Mouse (Mus musculus): Measurements from ENCODE around the gene Chmp6. TPM values are rescaled to one million over a fixed set of nuclear protein-coding genes. Genes with fewer than 3 reads are reported as not detected.

Gene Chmp6
- polyA plus RNA-seq, 1 experiment: 50.2 TPM

- no peak overlapping the region for H3K4me3 ChIP-seq (replicated peaks; ENCODE audit: extremely low read depth, low read depth, low read length)
- H3K4me1 ChIP-seq (ENCODE audit: control insufficient read depth, insufficient read depth, low read length): peaks cover 29% of the 10 kb centered on the region
- no peak for DNase-seq
- WGBS: 69% methylated on average over 4 of the region's 4 CpGs
- TF ChIP-seq POLR2A (IDR thresholded peaks at IDR 0.05; ENCODE audit: borderline replicate concordance, extremely low read depth, low read depth, low read length) (no peak), CTCF (IDR thresholded peaks at IDR 0.05; ENCODE audit: insufficient read depth, low read length) (no peak)
Observed at GRCm38 (mm10) chr11:119939711-119940106, 26.5 kb downstream of the Chmp6 start.

- no peak overlapping the region for H3K4me3 ChIP-seq (replicated peaks; ENCODE audit: extremely low read depth, low read depth, low read length)
- peaks cover 29% of the 10 kb centered on the region for H3K4me1 ChIP-seq (ENCODE audit: control insufficient read depth, insufficient read depth, low read length)
- 85% methylated on average over 11 of the region's 11 CpGs for WGBS
- DNase-seq: no peak
- no peak for TF ChIP-seq POLR2A (IDR thresholded peaks at IDR 0.05; ENCODE audit: borderline replicate concordance, extremely low read depth, low read depth, low read length)
- no peak for TF ChIP-seq CTCF (IDR thresholded peaks at IDR 0.05; ENCODE audit: insufficient read depth, low read length)
Observed at GRCm38 (mm10) chr11:119940142-119940541, 26.9 kb downstream of the Chmp6 start.

- TF ChIP-seq POLR2A (IDR thresholded peaks at IDR 0.05; ENCODE audit: borderline replicate concordance, extremely low read depth, low read depth, low read length) (no peak), CTCF (IDR thresholded peaks at IDR 0.05; ENCODE audit: insufficient read depth, low read length) (no peak)
- Histone ChIP-seq H3K4me3 (replicated peaks; ENCODE audit: extremely low read depth, low read depth, low read length) (no peak overlapping the region), H3K4me1 (ENCODE audit: control insufficient read depth, insufficient read depth, low read length) (peaks cover 27% of the 10 kb centered on the region)
- DNase-seq: no peak
- 8% methylated on average over 8 of the region's 8 CpGs for WGBS
Observed at GRCm38 (mm10) chr11:119941794-119942193, 28.6 kb downstream of the Chmp6 start.

DNA sequence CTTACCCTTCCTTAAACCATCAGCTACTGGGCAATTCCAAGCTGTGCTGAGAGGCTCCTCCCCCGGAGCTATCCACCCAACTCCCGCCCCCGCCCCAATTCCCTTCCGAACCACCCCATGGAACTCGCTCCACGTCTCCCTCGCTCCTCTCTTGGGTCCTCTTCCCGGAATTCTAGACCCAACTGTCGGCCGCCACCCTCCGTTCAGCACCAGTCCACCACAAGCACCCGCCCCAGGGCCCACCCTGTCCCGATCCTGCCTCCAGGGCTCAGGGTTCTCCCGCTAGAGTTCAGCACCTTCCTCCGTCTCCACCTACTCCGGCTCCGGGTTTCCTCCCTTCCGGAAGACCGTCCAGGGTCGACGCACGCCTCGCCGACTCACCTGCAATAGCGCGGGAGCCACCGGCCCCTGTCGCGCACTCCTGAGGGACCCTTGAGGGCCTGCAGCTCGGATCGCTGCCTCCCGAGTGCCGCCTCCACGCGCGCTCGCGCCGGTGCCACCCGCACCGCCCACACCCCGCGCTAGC is 29.0 kb downstream of the Chmp6 start:
- WGBS: 1% methylated on average over 43 of the region's 43 CpGs
- TF ChIP-seq CTCF (IDR thresholded peaks at IDR 0.05; ENCODE audit: insufficient read depth, low read length): no peak
- TF ChIP-seq POLR2A (IDR thresholded peaks at IDR 0.05; ENCODE audit: borderline replicate concordance, extremely low read depth, low read depth, low read length): peak; percentile 46; the same call in 1 of the 2 replicates
- peaks cover 26% of the 10 kb centered on the region for H3K4me1 ChIP-seq (ENCODE audit: control insufficient read depth, insufficient read depth, low read length)
- DNase-seq: no peak
- peak overlapping the region; percentile 76 for H3K4me3 ChIP-seq (replicated peaks; ENCODE audit: extremely low read depth, low read depth, low read length)

DNA sequence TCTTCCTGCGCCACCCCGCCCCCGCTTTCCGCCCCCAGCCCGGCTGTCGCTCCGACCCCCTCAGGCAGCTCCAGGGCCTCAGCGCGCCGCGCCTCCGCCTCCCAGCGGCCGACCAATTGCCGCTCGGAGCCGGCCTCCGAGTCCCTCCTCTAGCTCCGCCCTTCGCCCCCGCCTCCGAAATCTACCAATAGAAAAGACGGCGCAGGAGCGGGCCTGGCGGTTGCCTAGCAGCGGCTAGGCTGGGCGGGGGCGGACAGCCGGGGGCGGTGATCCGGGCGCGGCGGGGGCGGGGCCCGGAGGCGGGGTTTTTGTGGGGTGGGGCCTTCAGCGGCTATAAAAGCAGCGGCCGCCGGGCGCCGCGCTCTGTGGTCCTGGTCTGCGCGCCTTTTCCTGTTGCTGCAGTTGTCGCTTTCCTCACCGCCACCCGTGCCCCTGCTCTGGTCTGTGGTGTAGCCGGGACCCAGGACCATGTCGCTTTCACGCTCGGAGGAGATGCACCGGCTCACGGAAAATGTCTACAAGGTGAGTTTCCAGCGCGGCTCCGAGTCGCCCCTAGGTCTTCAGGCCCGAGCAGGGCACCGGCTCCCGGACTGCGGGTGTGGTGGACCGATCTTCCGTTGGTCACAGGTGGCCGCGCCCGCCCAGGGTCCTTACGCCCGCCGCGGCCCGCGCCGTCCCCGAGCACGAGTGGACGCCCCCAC is 29.6 kb downstream of the Chmp6 start, which contains the start of gene Baiap2:
TSS of gene Baiap2 (plus strand) at position 37 of the 701 bp plus-strand sequence.
- Histone ChIP-seq H3K4me3 (replicated peaks; ENCODE audit: extremely low read depth, low read depth, low read length) (peak within 1 kb of the TSS; percentile 100), H3K4me1 (ENCODE audit: control insufficient read depth, insufficient read depth, low read length) (peaks cover 24% of the 10 kb centered on the region)
- DNase-seq: peak; percentile 97
- TF ChIP-seq CTCF (IDR thresholded peaks at IDR 0.05; ENCODE audit: insufficient read depth, low read length) (no peak), POLR2A (IDR thresholded peaks at IDR 0.05; ENCODE audit: borderline replicate concordance, extremely low read depth, low read depth, low read length) (peak; percentile 99)
- WGBS: under 1% methylated on average over 74 of the region's 79 CpGs

GRCm38 (mm10) chr11:119943428-119943988 is 30.3 kb downstream of the Chmp6 start:
- DNase-seq: peak; percentile 56
- peaks cover 24% of the 10 kb centered on the region for H3K4me1 ChIP-seq (ENCODE audit: control insufficient read depth, insufficient read depth, low read length)
- H3K4me3 ChIP-seq (replicated peaks; ENCODE audit: extremely low read depth, low read depth, low read length): peak overlapping the region; percentile 100
- 2% methylated on average over 32 of the region's 32 CpGs for WGBS
- no peak for TF ChIP-seq CTCF (IDR thresholded peaks at IDR 0.05; ENCODE audit: insufficient read depth, low read length)
- TF ChIP-seq POLR2A (IDR thresholded peaks at IDR 0.05; ENCODE audit: borderline replicate concordance, extremely low read depth, low read depth, low read length): no peak

DNA sequence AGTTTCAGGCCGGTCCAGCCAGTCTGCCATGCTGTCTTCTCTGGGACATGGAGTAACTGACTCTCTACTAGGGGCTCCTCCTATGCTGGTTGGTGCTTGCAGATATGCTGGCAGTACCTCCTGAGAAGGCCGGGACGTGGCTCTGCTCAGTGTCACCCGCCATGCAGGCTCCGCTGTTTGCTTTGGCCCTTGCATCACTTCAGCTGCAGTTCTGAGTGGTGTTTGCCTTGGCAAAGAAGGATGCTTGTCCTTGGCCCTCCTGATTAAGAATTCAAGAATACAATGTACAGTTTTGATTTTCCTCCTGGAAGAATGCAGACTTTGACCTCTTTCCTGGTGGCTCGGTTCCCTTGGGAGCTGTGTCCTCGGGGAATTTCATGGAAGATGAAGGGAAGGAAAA is 32.1 kb downstream of the Chmp6 start:
- Histone ChIP-seq H3K4me3 (replicated peaks; ENCODE audit: extremely low read depth, low read depth, low read length) (peak overlapping the region; percentile 47), H3K4me1 (ENCODE audit: control insufficient read depth, insufficient read depth, low read length) (peaks cover 28% of the 10 kb centered on the region)
- 40% methylated on average over 7 of the region's 7 CpGs for WGBS
- TF ChIP-seq POLR2A (IDR thresholded peaks at IDR 0.05; ENCODE audit: borderline replicate concordance, extremely low read depth, low read depth, low read length): no peak; the same call in 1 of the 2 replicates
- TF ChIP-seq CTCF (IDR thresholded peaks at IDR 0.05; ENCODE audit: insufficient read depth, low read length): no peak
- peak; percentile 61 for DNase-seq

DNA sequence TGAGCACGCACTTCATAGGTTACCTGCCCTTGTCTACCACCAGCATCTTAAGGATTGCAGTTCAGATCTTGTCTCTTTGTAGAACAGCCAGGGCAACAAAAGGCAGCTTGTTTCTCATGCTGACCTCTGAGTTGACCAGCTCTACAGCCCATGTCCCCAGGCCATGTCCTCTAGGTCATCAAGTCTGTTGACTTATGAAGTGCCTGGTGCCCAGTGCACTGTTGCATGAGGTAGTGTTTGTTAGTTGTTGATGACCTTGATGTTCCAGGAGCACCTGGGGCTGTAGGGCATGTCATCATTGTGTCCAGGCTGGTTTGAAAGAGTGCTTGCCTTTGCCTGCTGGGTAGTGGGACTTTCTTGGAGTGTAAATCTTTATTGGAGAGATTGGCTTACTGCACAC is 34.2 kb downstream of the Chmp6 start:
- no peak for DNase-seq
- Histone ChIP-seq H3K4me3 (replicated peaks; ENCODE audit: extremely low read depth, low read depth, low read length) (no peak overlapping the region), H3K4me1 (ENCODE audit: control insufficient read depth, insufficient read depth, low read length) (peaks cover 30% of the 10 kb centered on the region)
- 85% methylated on average over 1 of the region's 1 CpGs for WGBS
- TF ChIP-seq POLR2A (IDR thresholded peaks at IDR 0.05; ENCODE audit: borderline replicate concordance, extremely low read depth, low read depth, low read length): no peak
- TF ChIP-seq CTCF (IDR thresholded peaks at IDR 0.05; ENCODE audit: insufficient read depth, low read length): no peak

GRCm38 (mm10) chr11:119947897-119948296 is 34.7 kb downstream of the Chmp6 start:
- 46% methylated on average over 2 of the region's 2 CpGs for WGBS
- H3K4me3 ChIP-seq (replicated peaks; ENCODE audit: extremely low read depth, low read depth, low read length): no peak overlapping the region
- no peak for DNase-seq
- peaks cover 34% of the 10 kb centered on the region for H3K4me1 ChIP-seq (ENCODE audit: control insufficient read depth, insufficient read depth, low read length)
- TF ChIP-seq POLR2A (IDR thresholded peaks at IDR 0.05; ENCODE audit: borderline replicate concordance, extremely low read depth, low read depth, low read length) (no peak), CTCF (IDR thresholded peaks at IDR 0.05; ENCODE audit: insufficient read depth, low read length) (peak; percentile 33; the same call in 1 of the 2 replicates)
